In genomic region chr15:89524611-89525415, GRCm38 (mm10) we compare ENCODE assay signal across 9 mouse cellular contexts. TPM values are rescaled to one million over a fixed set of nuclear protein-coding genes. Genes with fewer than 3 reads are reported as not detected.
A peak's percentile ranks its signal among the peaks of the same experiment; 100 is the strongest.
DNase-seq lines count a peak whose midpoint lies in the region; ATAC-seq and TF ChIP-seq lines count a peak whose summit lies in the region.
"Had no signal": no experiment of that assay in that cellular context is flagged by ENCODE, and none has a peak within 500 bp of the region (broad histone marks: within the 10 kb centered on the region; RNA-seq: fewer than 3 reads in every experiment).

No protein-coding gene starts in this region.

- ATAC-seq in forebrain, postnatal 0 days, result no peak
- no peak for ATAC-seq in midbrain, embryonic 12.5 days (ENCODE audit: low FRiP score, low read depth)
- ATAC-seq: inflammation-experienced regulatory T-cells, adult 6 months had no signal

- WGBS in forebrain, postnatal 0 days, result 68% methylated on average over 8 of the region's 8 CpGs
- 72% methylated on average over 8 of the region's 8 CpGs for WGBS in midbrain, embryonic 12.5 days

- no peak for TF ChIP-seq CTCF in forebrain, postnatal 0 days (IDR thresholded peaks at IDR 0.05; ENCODE audit: low read depth)

- no peak overlapping the region for H3K9ac ChIP-seq in forebrain, postnatal 0 days
- no peak overlapping the region for H3K9ac ChIP-seq in midbrain, embryonic 12.5 days (replicated peaks)

- peaks cover 13% of the 10 kb centered on the region; the same call in 1 of the 2 replicates for H3K36me3 ChIP-seq in forebrain, postnatal 0 days (ENCODE audit: insufficient read depth)
- no peaks in the 10 kb centered on the region for H3K36me3 ChIP-seq in midbrain, embryonic 12.5 days

- 0 out of 2 replicates have a peak, but pooled peaks cover 5% of the 10 kb centered on the region for H3K4me1 ChIP-seq in forebrain, postnatal 0 days (ENCODE audit: insufficient read depth)
- peaks cover 15% of the 10 kb centered on the region for H3K4me1 ChIP-seq in midbrain, embryonic 12.5 days

- DNase-seq in heart, adult 11 months, result peak; percentile 81
- DNase-seq in heart, adult 9 months (ENCODE audit: low spot score in 2 of 2), result no peak
- DNase-seq in cerebellum, adult 8-10 months, result peak; percentile 74
- DNase-seq in forebrain, postnatal 0 days, result no peak
- DNase-seq in ovary, adult 18-20 months (ENCODE audit: low spot score), result no peak
- no peak for DNase-seq in left cerebral cortex, adult 8-10 months (ENCODE audit: low spot score in 2 of 2)
- no peak for DNase-seq in urinary bladder, postnatal 36 days (ENCODE audit: low spot score in 2 of 2)

- peak overlapping the region; percentile 60 for H3K4me3 ChIP-seq in forebrain, postnatal 0 days (ENCODE audit: low read depth, low read length)
- peak overlapping the region; percentile 62; the same call in 1 of the 2 replicates for H3K4me3 ChIP-seq in midbrain, embryonic 12.5 days

- no peaks in the 10 kb centered on the region for H3K9me3 ChIP-seq in forebrain, postnatal 0 days (ENCODE audit: low read length)
- H3K9me3 ChIP-seq in midbrain, embryonic 12.5 days, result no peaks in the 10 kb centered on the region

- H3K27ac ChIP-seq in forebrain, postnatal 0 days (ENCODE audit: low read depth, low read length), result no peak overlapping the region
- no peak overlapping the region for H3K27ac ChIP-seq in midbrain, embryonic 12.5 days (replicated peaks)

- H3K27me3 ChIP-seq in forebrain, postnatal 0 days (ENCODE audit: insufficient read depth, low read length), result no peaks in the 10 kb centered on the region; the same call in 1 of the 2 replicates
- H3K27me3 ChIP-seq in midbrain, embryonic 12.5 days, result peaks cover 49% of the 10 kb centered on the region

- H3K4me2 ChIP-seq in forebrain, postnatal 0 days (ENCODE audit: low read depth), result peak overlapping the region; percentile 90
- peak overlapping the region; percentile 96 for H3K4me2 ChIP-seq in midbrain, embryonic 12.5 days (replicated peaks)

RNA-seq across cellular contexts. Expression of gene Shank3, which starts 25.4 kb away (rescaled TPM):
- total RNA-seq in forebrain, postnatal 0 days (2014; rRNA removed), result 38.9 and 42.4 TPM in 2 replicates
- polyA plus RNA-seq in forebrain, postnatal 0 days (2015; fragmentation: Nextera tagmentation; extraction: Ambion mirVana), result 5.9 and 10.6 TPM in 2 replicates
- polyA plus RNA-seq in midbrain, embryonic 12.5 days (2016; fragmentation: Nextera tagmentation; extraction: Ambion mirVana), result 6.9 and 8.0 TPM in 2 replicates
- total RNA-seq in left cerebral cortex, adult 8-10 months (2022), result 100 to 1,000 TPM; 192 to 223 (median 197) TPM
- polyA plus RNA-seq: inflammation-experienced regulatory T-cells, adult 6 months had no signal

RNA-seq across cellular contexts. Expression of gene Acr, which starts 43.3 kb away (rescaled TPM):
- total RNA-seq in forebrain, postnatal 0 days (2014; rRNA removed), result 2.0 and 3.6 TPM in 2 replicates
- polyA plus RNA-seq in forebrain, postnatal 0 days (2015; fragmentation: Nextera tagmentation; extraction: Ambion mirVana), result 1.3 and 2.0 TPM in 2 replicates
- polyA plus RNA-seq in midbrain, embryonic 12.5 days (2016; fragmentation: Nextera tagmentation; extraction: Ambion mirVana), result 0.74 and 1.3 TPM in 2 replicates
- 1 to 10 TPM; 1.6 to 3.5 (median 2.3) TPM for total RNA-seq in left cerebral cortex, adult 8-10 months (2022)
- polyA plus RNA-seq: inflammation-experienced regulatory T-cells, adult 6 months had no signal

RNA-seq across cellular contexts. Expression of gene Arsa, which starts 47.6 kb away (rescaled TPM):
- total RNA-seq in forebrain, postnatal 0 days (2014; rRNA removed), result 24.5 and 32.4 TPM in 2 replicates
- 25.4 and 29.0 TPM in 2 replicates for polyA plus RNA-seq in forebrain, postnatal 0 days (2015; fragmentation: Nextera tagmentation; extraction: Ambion mirVana)
- polyA plus RNA-seq in midbrain, embryonic 12.5 days (2016; fragmentation: Nextera tagmentation; extraction: Ambion mirVana), result 13.7 and 14.1 TPM in 2 replicates
- total RNA-seq in left cerebral cortex, adult 8-10 months (2022), result 10 to 100 TPM; 31.8 to 37.3 (median 35.9) TPM

Comparison
In these comparisons a context has a peak if more than half of its experiments do, and no peak if none do; other contexts are left out.
1. DNase-seq: peak in heart, adult 11 months (single experiment) and cerebellum, adult 8-10 months (single experiment); none in heart, adult 9 months (0 of 2), forebrain, postnatal 0 days (single experiment), ovary, adult 18-20 months (single experiment), left cerebral cortex, adult 8-10 months (0 of 2) and urinary bladder, postnatal 36 days (0 of 2).